Mouse (Mus musculus) c-Kit-positive CD71-positive TER-119-negative erythroid progenitor cells, embryonic 14.5 days (primary cell): ENCODE results near the gene Cdk12.
"Not testable (repeated sequence)": the region's sequence is repeated elsewhere in the genome, so short reads cannot be mapped to it uniquely, and the experiment has no call there.

Experiments used
- DNase-seq: peaks from one replicate; pipeline ENCODE4 v3.0.0-alpha.2; 2013; ENCODE audit warnings: low read depth

Cdk12 gene

DNA sequence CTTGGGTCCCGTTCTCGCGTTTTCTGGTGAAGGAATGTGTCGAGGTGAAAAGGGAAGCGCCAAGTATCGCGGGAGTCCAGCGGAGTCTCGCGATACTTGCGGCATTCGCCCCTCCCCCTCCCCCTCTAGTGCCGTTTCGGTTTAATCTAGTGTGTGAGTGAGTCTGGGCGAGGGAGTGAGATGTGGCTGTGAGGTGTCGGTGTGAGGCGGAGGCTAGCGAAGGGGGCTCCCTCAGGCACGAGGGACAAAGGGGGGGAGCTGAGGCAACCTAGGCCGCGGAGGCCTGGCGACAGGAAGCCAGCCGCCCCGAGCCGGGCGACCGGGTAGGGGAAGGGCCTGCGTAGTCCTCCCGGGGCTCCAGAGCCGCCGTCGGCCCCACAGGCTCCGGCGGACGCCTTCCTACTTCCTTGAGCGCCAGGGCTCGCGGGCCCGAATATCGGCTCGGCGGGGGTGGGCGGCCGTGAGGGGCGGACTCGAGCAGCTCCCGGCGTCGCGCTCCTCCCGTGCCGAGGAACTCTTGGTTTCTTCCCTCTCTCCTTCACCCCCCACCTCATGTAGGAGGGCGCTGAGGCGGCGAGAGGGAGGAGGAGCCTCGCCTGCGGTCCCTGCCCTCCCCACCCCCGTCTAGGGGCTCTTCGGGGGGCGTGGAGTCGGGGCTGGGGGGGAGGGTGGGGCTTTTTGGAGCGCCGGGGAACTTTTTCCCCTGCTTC, at the start of gene Cdk12:
TSS of gene Cdk12 (plus strand) at position 419 of the 710 bp plus-strand sequence.
- DNase-seq, result peak; percentile 97

DNA sequence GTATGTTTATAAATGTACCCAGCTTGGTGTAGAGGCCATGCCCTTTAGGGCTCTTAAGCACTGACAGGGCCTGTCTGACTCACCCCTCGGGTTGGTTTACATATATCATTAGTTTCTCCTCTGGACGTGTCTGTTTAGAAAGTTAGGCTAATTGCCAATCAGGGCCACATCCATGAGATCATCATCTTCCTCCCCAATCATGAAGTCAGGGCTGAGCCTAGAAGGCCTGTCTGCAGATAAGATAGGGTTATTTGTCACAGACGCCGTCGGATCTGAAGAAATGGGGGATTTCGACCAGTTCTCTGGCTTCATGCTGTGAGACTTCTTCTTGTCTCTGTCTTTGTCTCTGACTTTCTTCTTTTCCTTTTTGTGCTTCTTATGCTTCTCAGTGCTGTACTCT, 47.8 kb upstream of the Cdk12 start:
- DNase-seq, result no peak

DNA sequence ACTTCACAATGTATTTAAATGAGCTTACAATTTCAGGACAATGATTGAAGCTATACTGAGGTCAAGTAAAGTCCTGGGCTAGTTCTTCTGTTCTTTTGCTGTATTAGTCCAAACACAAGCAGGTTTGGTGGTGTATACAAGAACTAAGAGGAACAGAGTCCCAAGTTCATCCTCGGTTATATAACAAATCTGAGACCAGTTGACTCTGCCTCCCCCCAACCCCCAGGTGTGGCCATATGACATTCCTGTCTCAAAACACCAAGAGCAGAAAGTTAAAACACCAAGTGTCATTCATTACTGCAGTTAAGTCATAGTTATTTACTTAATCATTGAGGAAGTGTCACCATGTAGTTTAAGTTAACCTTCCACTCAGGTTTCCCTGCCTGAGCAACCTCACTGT, 34.5 kb upstream of the Cdk12 start:
- DNase-seq, result no peak

DNA sequence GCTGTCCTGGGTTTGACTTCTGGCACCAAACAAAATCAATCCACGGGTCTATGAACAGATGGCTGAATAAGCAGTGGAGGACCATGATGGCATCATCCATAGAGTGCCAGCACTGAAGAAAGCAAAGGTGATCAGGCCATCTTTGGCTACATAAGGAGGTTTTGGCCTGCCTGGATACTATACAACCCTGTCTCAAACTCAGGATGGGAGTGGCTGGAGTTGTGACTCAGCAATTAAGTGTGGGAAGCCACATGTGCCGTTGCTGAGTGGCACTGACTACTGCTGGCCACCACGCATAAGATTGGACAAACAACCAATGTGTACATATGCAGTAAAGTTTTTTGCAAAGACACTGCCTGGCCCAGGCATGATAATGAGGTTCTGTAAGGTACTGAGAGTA, 20.7 kb upstream of the Cdk12 start:
- DNase-seq, result not testable (repeated sequence)

DNA sequence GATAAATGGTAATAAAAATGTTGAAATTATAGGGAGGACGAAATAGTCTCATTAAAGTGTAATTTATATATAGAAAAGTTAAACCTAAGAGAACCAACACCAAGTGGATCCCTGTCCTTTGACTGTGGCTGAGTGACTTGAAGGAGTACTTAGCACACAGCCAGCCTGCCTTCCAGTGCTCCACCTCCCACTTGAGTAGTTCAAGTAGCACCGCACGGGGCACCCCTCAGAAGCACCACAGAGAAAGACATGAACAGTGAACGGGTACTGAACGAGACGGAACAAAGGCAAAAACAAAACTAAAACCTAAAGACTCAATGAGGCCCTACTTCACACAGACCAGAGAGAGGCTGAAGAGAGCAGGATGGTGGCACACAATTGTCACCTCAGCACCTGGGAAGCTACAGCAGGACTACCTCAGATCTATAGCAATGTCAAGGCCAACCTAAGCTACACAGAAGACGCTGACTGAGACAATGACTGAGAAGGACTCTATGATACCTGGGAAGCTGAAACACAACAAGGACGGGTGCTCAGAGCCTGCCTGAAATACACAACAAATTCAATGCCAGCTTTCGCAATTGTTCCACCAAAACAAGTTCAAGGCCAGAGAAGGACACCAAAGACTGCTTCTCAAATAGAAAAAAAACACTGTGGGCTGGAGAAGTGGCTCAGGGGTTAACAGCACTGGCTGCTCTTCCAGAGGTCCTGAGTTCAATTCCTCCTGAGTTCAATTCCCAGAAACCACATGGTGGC, 15.0 kb upstream of the Cdk12 start:
- DNase-seq, result no peak

DNA sequence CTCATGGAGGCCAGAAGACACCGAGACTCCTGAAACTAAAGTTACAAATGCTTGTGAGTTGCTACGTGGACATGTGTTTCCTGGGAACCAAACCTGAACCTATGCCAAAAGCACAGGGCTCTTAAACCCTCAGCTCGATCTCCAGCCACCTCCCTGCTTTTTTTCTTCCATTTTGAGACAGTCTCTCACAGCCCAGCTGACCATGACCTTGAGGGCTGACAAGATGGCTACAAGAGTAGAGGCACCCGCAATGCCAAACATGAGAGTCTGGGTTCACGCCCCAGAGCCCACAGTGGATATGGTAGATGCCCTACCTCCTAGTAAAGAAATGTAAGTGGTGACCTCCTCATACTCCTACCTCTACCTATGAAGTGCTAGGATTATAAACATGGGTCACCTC, 12.0 kb upstream of the Cdk12 start:
- DNase-seq, result no peak

DNA sequence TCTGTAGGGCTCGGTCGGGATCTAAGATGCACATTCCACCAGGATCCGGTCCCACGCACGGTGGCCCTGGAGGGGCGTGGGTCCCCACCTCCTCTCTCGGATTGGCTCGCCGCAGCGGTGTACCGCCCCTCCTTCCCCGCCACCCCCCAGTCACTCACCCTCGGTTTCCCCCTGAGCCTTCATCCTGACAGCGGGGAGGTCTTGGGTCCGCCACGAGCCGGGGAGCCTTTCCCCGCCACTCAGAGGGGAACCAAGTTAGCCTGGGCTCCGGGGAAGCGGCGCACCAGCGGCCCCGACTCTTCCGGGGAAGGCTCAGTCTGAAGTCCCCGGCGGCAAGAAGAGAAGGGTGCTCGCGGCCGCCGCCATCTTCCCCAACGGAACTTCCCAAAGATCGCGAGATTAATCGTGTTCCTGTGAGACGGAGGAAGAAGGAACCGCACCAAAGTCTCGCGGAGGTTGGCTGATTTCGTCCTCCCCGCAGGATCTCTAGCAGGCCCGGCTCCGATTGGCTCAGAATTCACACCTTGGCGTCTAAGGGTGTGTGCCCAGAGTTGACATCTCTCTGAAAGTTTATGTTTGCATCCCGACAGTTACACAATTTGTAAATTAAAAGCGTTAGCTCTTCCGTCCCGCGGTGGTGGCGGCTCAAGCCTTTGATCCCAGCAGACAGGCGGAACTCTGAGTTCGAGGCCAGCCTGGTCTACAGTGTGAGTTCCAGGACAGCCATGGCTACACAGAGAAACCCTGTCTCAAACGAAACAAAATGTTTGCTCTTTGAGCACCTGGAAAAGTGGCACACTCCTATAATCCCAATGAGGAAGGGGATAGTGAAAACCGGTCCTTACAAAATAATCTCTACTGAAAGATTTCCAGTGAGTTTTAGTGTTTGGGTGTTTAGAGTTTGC, 9.7 kb upstream of the Cdk12 start, which contains the start of gene Med1:
TSS of gene Med1 (minus strand) at position 393 of the 905 bp plus-strand sequence.
- DNase-seq, result peak; percentile 97

DNA sequence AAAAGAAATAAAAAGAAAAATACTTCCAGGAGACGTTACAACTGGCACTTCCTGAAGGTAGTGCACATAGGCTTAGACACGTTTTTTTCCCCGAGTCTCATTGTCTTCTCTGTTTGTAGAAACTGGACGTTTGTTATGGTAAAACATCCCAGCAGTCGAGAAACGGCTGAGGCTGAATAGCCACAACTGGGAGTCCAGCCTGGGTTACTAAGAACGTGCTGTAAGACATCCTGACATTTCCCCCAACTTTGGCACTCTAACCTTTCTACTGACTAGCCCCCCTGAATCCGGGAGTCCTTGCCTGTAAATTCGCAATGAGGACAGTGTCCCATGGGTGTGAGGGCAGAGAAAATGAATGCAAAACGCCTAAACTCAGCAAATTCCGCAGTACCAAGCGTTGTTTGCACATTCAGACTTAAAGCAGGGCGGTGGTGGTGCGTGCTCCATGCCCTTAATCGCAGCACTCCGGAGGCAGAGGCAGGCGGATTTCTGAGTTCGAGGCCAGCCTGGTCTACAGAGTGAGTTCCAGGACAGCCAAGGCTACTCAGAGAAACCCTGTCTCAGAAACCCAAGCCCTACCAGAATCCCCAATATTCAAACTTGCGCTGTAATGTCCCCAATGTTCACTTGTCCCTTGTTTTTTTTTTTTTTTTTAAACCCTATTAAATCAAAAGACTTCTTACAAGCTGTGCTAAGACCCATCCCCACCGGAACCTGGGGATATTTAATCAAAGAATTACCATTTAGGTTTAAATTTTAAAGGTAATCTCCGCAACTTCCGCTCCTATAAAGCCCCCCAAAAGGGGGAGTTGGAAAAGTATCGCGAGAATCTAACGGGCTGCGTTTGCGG, 843 bp upstream of the Cdk12 start:
- no peak for DNase-seq

DNA sequence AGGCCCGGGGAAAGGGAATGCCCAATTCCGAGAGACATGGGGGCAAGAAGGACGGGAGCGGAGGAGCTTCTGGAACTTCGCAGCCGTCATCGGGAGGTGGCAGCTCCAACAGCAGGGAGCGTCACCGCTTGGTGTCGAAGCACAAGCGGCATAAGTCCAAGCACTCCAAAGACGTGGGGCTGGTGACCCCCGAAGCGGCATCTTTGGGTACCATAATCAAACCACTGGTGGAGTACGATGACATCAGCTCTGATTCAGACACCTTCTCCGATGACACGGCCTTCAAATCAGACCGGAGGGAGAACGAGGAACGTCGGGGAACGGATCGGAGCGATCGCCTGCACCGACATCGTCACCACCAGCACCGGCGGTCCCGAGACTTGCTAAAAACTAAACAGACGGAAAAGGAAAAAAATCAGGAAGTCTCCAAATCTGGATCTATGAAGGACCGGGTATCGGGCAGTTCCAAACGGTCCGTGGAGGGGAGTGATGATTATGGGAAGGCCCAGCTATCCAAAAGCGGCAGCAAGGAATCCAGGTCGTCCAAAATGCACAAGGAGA, 572 bp downstream of the Cdk12 start:
- DNase-seq, result no peak

DNA sequence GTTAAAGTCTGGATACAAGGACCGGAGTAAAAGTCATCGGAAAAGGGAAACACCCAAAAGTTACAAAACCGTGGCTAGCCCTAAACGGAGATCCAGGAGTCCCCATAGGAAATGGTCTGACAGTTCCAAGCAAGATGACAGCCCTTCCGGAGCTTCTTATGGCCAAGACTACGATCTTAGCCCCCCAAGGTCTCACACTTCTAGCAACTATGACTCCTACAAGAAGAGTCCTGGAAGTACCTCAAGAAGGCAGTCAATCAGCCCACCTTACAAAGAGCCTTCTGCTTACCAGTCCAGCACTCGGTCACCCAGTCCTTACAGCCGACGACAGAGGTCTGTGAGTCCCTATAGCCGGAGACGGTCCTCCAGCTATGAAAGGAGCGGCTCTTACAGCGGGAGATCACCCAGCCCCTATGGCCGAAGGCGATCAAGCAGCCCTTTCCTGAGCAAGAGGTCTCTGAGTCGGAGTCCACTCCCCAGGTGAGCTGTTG, 1.1 kb downstream of the Cdk12 start:
- no peak for DNase-seq

DNA sequence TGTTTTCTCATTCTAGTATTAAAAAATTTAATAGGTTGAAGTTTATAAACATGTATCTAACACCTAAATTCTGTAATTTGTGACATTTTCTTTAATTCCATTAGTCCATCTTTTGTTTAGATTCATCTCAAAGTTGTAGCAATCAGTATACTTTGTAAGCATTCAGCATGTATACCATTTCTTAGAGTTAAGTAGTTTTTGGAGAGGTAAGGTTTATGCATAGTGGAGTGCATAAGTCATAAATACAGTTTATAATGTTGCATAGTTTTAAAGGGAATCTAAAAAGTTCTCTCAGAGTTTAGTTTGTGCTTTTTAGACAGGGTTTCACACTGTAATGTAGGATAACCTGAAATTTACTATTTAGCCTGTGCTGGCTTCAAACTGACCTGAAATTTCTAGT, 2.6 kb downstream of the Cdk12 start:
- DNase-seq, result no peak

DNA sequence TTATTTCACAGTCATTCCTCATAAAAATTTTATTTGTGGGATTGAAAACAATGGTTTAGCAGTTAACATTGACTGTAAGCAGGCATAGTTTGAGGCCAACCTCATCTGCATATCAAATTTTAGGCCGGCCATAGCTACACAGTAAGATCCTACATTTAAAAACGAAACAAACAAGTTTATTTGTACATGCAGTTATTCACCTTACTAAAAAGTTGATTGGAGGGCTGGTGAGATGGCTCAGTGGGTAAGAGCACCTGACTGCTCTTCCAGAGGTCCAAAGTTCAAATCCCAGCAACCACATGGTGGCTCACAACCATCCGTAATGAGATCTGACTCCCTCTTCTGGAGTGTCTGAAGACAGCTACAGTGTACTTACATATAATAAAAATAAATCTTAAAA, 3.4 kb downstream of the Cdk12 start:
- DNase-seq, result not testable (repeated sequence)

DNA sequence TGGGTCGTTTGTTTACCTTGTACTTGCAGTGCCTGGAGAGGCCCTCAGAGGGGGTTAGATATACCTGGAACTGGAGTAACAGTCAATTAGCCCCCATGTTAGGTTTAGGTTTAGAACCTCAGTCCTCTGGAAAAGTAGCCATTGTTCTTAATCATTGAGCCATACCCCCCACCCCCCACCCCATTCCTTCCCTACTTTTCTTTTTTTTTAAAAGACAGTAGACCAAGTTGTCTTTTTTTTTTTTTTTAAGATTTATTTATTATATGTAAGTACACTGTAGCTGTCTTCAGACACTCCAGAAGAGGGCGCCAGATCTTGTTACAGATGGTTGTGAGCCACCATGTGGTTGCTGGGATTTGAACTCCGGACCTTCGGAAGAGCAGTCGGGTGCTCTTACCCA, 6.8 kb downstream of the Cdk12 start:
- not testable (repeated sequence) for DNase-seq

DNA sequence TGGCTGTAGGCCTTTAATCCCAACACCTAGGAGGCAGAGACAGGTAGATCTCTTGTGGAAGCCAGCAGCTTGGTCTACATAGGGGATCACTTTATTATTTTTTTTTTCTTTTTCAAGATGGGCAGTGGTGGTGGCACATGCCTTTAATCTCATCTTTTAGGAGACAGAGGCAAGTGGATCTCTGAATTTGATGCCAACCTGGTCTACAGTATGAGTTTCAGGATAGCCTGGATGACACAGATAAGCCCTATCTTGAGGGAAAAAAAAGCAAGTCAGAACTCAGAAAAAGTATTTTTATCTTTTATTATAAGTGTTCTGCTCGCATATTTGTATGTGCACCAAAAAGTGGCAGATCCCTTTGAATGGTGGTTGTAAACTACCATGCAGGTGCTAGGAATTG, 10.5 kb downstream of the Cdk12 start:
- DNase-seq, result no peak

DNA sequence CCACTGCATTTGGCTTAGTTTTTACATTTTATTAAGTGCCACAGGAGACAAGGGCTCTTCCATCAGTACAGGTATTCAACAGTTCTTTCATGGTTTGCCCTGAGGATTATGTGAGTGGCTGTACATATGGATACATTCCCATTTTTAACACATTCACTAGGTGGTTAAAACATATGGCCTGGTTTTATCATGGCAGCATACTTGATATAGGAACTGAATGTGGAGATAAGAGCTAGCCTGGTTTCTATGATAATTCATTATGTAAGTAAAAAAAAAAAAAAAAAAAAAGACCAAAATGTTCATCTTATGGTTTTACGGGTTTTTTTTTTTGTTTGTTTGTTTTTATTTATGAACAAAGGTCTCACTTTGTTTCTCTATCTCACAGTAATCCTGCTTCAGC, 23.5 kb downstream of the Cdk12 start:
- DNase-seq, result no peak

DNA sequence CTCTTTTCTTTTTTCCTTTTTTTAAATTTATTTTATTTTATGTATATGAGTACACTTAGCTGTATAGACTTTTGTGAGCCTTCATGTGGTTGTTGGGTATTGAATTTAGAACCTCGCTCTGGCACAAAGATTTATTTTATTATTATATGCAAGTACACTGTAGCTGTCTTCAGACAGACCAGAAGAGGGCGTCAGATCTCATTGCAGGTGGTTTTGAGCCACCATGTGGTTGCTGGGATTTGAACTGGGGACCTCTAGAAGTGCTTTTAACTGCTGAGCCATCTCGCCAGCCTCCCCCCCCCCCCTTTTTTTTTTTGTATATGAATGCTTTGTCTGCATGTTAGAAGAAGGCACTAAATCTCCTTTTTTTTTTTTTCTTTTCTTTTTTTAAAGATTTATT, 35.6 kb downstream of the Cdk12 start:
- DNase-seq, result no peak

DNA sequence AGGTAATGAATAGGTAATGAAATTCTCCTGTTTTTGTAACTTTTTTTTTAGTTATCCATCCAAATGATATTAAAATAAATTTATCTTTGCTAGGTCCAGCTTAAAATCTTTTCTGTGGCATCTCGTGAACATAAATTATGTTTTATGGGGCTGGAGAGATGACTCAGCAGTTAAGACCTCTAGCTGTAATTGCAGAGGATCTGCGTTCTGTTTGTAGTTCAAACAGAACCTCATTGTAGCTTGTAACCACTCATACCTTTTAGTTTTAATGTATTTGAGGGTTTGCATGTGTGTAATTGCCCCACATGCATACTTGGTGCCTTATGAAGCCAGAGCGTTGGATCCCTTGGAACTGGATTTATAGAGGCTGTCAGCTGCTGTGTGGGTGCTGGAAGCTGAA, 36.1 kb downstream of the Cdk12 start:
- DNase-seq, result no peak

DNA sequence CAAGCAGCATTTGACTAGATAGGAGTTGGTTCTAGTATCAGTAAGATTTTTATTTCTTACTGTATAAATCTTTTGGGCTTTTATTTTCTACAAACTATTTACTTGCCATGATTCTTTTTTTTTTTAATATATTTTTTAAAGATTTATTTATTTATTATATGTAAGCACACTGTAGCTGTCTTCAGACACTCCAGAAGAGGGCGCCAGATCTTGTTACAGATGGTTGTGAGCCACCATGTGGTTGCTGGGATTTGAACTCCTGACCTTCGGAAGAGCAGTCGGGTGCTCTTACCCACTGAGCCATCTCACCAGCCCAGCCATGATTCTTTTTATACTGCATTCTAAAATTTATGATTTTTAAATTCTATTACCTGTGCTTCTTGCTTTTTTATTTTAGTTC, 40.1 kb downstream of the Cdk12 start:
- not testable (repeated sequence) for DNase-seq

DNA sequence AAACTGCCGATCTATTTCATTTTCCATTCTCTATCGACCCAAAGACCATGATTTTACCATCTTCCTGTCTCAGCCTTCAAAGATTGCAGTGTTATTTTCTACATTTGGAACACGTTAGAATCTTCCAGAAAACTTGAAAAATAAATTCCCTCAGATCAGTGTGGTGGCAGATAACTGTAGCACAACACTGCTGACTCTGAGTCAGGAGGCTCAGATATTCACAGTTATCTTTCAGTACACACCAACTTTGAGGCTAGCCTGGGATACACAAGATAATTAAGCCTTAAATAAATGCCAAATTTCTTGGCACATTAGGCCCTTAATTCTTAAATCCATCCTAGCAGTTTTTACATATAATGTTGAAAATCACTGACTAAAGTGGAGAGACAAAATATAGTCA, 41.6 kb downstream of the Cdk12 start:
- peak; percentile 59 for DNase-seq

DNA sequence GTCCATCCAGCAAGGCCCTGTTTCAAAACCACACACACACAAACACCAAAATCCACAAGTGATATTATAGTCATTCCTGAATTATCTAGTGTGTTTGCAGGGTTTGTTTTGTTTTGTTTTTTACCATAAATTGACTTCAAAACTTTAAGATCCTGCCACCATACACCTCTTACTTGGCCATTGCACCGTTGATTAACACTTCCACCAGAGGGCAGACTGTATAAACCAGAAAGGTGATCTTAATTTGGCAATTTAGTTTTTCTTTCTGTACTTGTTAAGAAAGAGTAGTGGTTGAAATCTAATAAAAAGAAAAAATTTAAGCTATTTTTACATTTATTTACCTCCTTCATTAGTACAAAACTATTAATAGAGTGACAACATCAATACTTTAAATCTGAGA, 44.5 kb downstream of the Cdk12 start:
- no peak for DNase-seq

DNA sequence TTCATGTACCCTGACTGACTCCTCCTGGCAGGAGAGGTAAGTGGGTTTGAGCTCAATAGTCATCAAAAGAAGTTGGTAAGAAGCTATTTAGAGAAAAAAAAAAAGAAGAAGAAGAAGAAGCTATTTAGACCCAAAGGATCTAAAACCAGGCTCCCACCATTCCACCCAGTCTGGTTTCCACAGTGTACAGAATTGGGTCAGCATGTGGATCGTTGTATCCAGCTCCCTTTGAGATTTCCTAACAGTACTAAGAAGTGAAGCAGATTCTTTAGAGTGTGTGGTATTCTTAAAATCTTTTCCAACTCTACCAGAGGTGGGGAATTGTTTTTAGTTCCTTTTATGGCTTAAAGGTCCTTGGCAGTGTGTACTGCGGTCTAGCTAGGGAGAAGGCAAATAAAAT, 50.9 kb downstream of the Cdk12 start:
- no peak for DNase-seq
